Mouse (Mus musculus) liver, embryonic 14.5 days (tissue): ENCODE data around the gene Olfr784. TPM values are rescaled to one million over a fixed set of nuclear protein-coding genes. Genes with fewer than 3 reads are reported as not detected.

Experiments used
- ATAC-seq: fragments of 200-750 bp; cut with Nextera tagmentation; 2 replicates; pipeline ENCODE4 v1.8.0; 2017; ENCODE audit warnings: moderate number of reproducible peaks, mild to moderate bottlenecking, moderate library complexity; ENCODE audit not compliant: insufficient read depth
- DNase-seq, 3 experiments: peaks; one replicate each; pipeline ENCODE4 v3.0.0-alpha.2; 2012 to 2013; ENCODE audit warnings: low read depth in 3 of 3, low spot score in 3 of 3
- H3K27ac ChIP-seq: fragments of 300-500 bp; sonication (generic); 2 replicates; pipeline ENCODE4 v1.5.1; 2014; ENCODE audit warnings: moderate library complexity, mild to moderate bottlenecking, control low read depth, inconsistent platforms
- H3K27me3 ChIP-seq: fragments of 300-500 bp; sonication (generic); 2 replicates; pipeline ENCODE4 v1.6.1; 2014; ENCODE audit warnings: mild to moderate bottlenecking, low read length, moderate library complexity; ENCODE audit not compliant: control insufficient read depth, insufficient read depth
- H3K36me3 ChIP-seq: fragments of 300-500 bp; sonication (generic); replicated peaks from 2 replicates; pipeline ENCODE4 v1.6.1; 2014; ENCODE audit warnings: low read depth; ENCODE audit not compliant: control insufficient read depth, insufficient read depth
- H3K4me1 ChIP-seq, 2 experiments: fragments of 200-500 bp in 1 of 2; fragments of 300-500 bp in 1 of 2; sonication (generic) in 1 of 2; replicated peaks; 2 replicates each; pipeline ENCODE4 v1.6.1; 2012 to 2014; ENCODE audit warnings: antibody characterized with exemption in 1 of 2, inconsistent platforms in 1 of 2, low read length in 1 of 2; ENCODE audit not compliant: control insufficient read depth in 2 of 2, insufficient read depth in 2 of 2
- H3K4me2 ChIP-seq: fragments of 300-500 bp; sonication (generic); 2 replicates; pipeline ENCODE4 v1.6.1; 2014; ENCODE audit warnings: low read depth, mild to moderate bottlenecking, control low read depth, moderate library complexity
- H3K4me3 ChIP-seq, 2 experiments: fragments of 200-500 bp in 1 of 2; fragments of 300-500 bp in 1 of 2; sonication (generic) in 1 of 2; 2 replicates each; pipeline ENCODE4 v1.5.1; 2012 to 2014; ENCODE audit warnings: low read depth in 2 of 2, low read length in 2 of 2, mild to moderate bottlenecking in 2 of 2, control low read depth in 1 of 2, inconsistent platforms in 1 of 2, moderate library complexity in 1 of 2; ENCODE audit not compliant: insufficient read depth in 1 of 2
- H3K9ac ChIP-seq: fragments of 300-500 bp; sonication (generic); replicated peaks from 2 replicates; pipeline ENCODE4 v1.6.1; 2014; ENCODE audit warnings: mild to moderate bottlenecking, control low read depth, moderate library complexity
- H3K9me3 ChIP-seq: fragments of 300-500 bp; sonication (generic); 2 replicates; pipeline ENCODE4 v1.6.1; 2016; ENCODE audit warnings: low read length, mixed read lengths; ENCODE audit not compliant: control insufficient read depth
- CTCF ChIP-seq: IDR thresholded peaks from 2 replicates; pipeline ENCODE4 v1.5.1; 2016; ENCODE audit warnings: antibody characterized with exemption, low read depth, control low read depth
- EP300 ChIP-seq: IDR thresholded peaks from 2 replicates; pipeline ENCODE4 v1.6.1; 2016; ENCODE audit warnings: antibody characterized with exemption, low read depth
- WGBS: fragments of 180-500 bp; shearing (Covaris S2); extraction: QIAGEN DNeasy Blood & Tissue Kit; methylation state at CpG from one replicate; pipeline ENCODE4 v1.1.7; 2014; ENCODE audit not compliant: insufficient replicate concordance; 5-methylcytosine and 5-hydroxymethylcytosine counted together
- polyA plus RNA-seq, 2 experiments: library from polyadenylated mRNA; depleted of rRNA in 1 of 2; stranded (reverse) in 1 of 2; unstranded in 1 of 2; fragments of >200 nt; fragmentation: Nextera tagmentation in 1 of 2; extraction: Ambion mirVana in 1 of 2; gene quantifications; 2 replicates each; pipeline versions ENCODE4 v1.2.1 to v1.2.3; 2012 to 2014

Olfr784 gene
- polyA plus RNA-seq, 2 experiments, result 0.01 TPM; not detected in 1

DNA sequence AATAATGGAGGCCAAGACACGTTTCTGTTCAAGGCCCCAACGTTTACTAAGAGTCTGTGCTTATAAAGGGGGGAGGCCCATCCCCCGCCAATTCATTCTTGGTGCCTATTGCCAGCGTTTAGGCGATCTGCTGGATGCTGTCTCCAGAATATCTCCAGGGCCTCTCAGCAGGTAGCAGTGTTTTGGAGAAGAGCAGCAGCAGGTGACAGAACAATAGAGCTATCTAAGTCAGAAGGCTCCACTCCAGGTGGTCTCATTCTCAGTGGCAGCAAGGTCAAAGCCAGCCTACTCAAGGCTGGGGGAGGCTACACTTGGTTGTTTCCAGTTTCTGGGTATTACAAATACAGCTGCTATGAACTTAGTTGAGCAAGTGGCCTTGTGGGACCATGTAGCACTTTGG lies 17.0 kb downstream of the Olfr784 start:
- DNase-seq, result no peak
- H3K9me3 ChIP-seq, result no peaks in the 10 kb centered on the region
- no peak for TF ChIP-seq EP300
- no peak for TF ChIP-seq CTCF
- H3K36me3 ChIP-seq, result no peaks in the 10 kb centered on the region
- no peak for ATAC-seq
- H3K4me3 ChIP-seq, result no peak overlapping the region
- H3K27me3 ChIP-seq, result no peaks in the 10 kb centered on the region
- H3K4me1 ChIP-seq, result no peaks in the 10 kb centered on the region
- no peak overlapping the region for H3K27ac ChIP-seq
- no peak overlapping the region for H3K9ac ChIP-seq
- H3K4me2 ChIP-seq, result no peak overlapping the region
- 43% methylated on average over 5 of the region's 5 CpGs for WGBS

DNA sequence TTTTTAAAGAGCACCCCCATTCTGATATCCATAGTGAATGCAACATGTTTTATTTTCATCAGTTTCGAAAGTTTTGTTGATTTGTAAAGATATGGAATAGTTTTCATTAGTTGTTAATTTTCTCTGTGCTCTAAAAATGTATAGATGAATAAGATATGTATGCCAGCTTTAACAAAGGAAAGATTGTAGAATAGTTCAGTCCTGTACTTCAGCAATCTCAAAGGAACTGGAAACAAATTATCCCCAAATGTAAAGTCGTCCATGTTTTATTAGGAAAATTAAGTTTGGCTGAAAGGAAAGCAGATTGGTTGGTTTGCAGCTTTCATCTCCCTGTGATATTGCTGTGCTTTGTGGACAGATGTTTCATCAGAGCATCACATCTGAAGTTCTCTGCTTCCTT lies 21.2 kb downstream of the Olfr784 start, which contains the start of gene Olfr785:
TSS of gene Olfr785 (plus strand) at position 301 of the 400 bp plus-strand sequence.
- 48% methylated on average over 2 of the region's 2 CpGs for WGBS
- Histone ChIP-seq H3K4me2 (no peak within 1 kb of the TSS), H3K9me3 (no peaks in the 10 kb centered on the region), H3K9ac (no peak within 1 kb of the TSS), H3K36me3 (no peaks in the 10 kb centered on the region), H3K27me3 (no peaks in the 10 kb centered on the region), H3K4me3 (no peak within 1 kb of the TSS), H3K27ac (no peak within 1 kb of the TSS), H3K4me1 (no peaks in the 10 kb centered on the region)
- no peak for TF ChIP-seq CTCF
- TF ChIP-seq EP300, result no peak
- DNase-seq, result no peak
- no peak for ATAC-seq

DNA sequence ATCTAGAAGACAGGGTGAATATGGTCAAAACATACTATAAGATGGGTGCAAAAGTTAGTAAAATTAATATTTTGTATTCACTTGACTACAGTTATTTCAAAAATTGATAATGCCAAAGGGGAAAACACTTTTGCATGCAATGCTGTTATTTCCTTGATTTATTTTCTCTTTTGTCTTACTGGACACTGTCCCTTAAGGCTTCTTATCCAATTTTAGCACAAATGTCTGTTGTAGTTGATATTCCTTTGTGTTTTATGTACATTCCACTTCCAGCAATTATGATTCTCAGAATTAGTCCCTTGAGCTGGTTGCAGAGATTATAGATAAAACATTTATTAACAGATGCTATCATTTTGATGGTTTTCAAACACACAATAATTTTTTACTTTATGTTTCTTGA lies 43.1 kb downstream of the Olfr784 start, which contains the start of gene Olfr786:
TSS of gene Olfr786 (plus strand) at position 301 of the 400 bp plus-strand sequence.
- Histone ChIP-seq H3K27ac (no peak within 1 kb of the TSS), H3K4me3 (no peak within 1 kb of the TSS), H3K4me2 (no peak within 1 kb of the TSS), H3K9me3 (no peaks in the 10 kb centered on the region), H3K4me1 (no peaks in the 10 kb centered on the region), H3K9ac (no peak within 1 kb of the TSS), H3K36me3 (no peaks in the 10 kb centered on the region), H3K27me3 (no peaks in the 10 kb centered on the region)
- no peak for ATAC-seq
- TF ChIP-seq CTCF (no peak), EP300 (no peak)
- no peak for DNase-seq

Other genes starting within 250 kb of the Olfr784 start
- gene Olfr770, start 245.1 kb upstream of the Olfr784 start, polyA plus RNA-seq (2012; rRNA removed), result not detected in 2 replicates
- not detected in 2 replicates for gene Olfr770, start 245.1 kb upstream of the Olfr784 start, polyA plus RNA-seq (2014; fragmentation: Nextera tagmentation; extraction: Ambion mirVana)
- gene Olfr771, start 219.3 kb upstream of the Olfr784 start, polyA plus RNA-seq (2012; rRNA removed), result not detected in 2 replicates
- gene Olfr771, start 219.3 kb upstream of the Olfr784 start, polyA plus RNA-seq (2014; fragmentation: Nextera tagmentation; extraction: Ambion mirVana), result not detected in 2 replicates
- gene Olfr772, start 206.2 kb upstream of the Olfr784 start, polyA plus RNA-seq (2012; rRNA removed), result not detected in 2 replicates
- not detected in 2 replicates for gene Olfr772, start 206.2 kb upstream of the Olfr784 start, polyA plus RNA-seq (2014; fragmentation: Nextera tagmentation; extraction: Ambion mirVana)
- not detected in 2 replicates for gene Olfr773, start 196.7 kb upstream of the Olfr784 start, polyA plus RNA-seq (2012; rRNA removed)
- not detected in 2 replicates for gene Olfr773, start 196.7 kb upstream of the Olfr784 start, polyA plus RNA-seq (2014; fragmentation: Nextera tagmentation; extraction: Ambion mirVana)
- gene Olfr774, start 147.9 kb upstream of the Olfr784 start, polyA plus RNA-seq (2012; rRNA removed), result not detected in 2 replicates
- gene Olfr774, start 147.9 kb upstream of the Olfr784 start, polyA plus RNA-seq (2014; fragmentation: Nextera tagmentation; extraction: Ambion mirVana), result not detected in 2 replicates
- not detected in 2 replicates for gene Olfr775, start 135.7 kb upstream of the Olfr784 start, polyA plus RNA-seq (2012; rRNA removed)
- gene Olfr775, start 135.7 kb upstream of the Olfr784 start, polyA plus RNA-seq (2014; fragmentation: Nextera tagmentation; extraction: Ambion mirVana), result not detected in 2 replicates
- not detected in 2 replicates for gene Olfr776, start 125.0 kb upstream of the Olfr784 start, polyA plus RNA-seq (2012; rRNA removed)
- gene Olfr776, start 125.0 kb upstream of the Olfr784 start, polyA plus RNA-seq (2014; fragmentation: Nextera tagmentation; extraction: Ambion mirVana), result not detected in 2 replicates
- not detected in 2 replicates for gene Olfr777, start 112.6 kb upstream of the Olfr784 start, polyA plus RNA-seq (2012; rRNA removed)
- not detected in 2 replicates for gene Olfr777, start 112.6 kb upstream of the Olfr784 start, polyA plus RNA-seq (2014; fragmentation: Nextera tagmentation; extraction: Ambion mirVana)
- gene Olfr780, start 66.0 kb upstream of the Olfr784 start, polyA plus RNA-seq (2012; rRNA removed), result not detected in 2 replicates
- not detected in 2 replicates for gene Olfr780, start 66.0 kb upstream of the Olfr784 start, polyA plus RNA-seq (2014; fragmentation: Nextera tagmentation; extraction: Ambion mirVana)
- gene Olfr781, start 55.2 kb upstream of the Olfr784 start, polyA plus RNA-seq (2012; rRNA removed), result not detected in 2 replicates
- gene Olfr781, start 55.2 kb upstream of the Olfr784 start, polyA plus RNA-seq (2014; fragmentation: Nextera tagmentation; extraction: Ambion mirVana), result not detected in 2 replicates
- not detected in 2 replicates for gene Olfr782, start 35.2 kb upstream of the Olfr784 start, polyA plus RNA-seq (2012; rRNA removed)
- gene Olfr782, start 35.2 kb upstream of the Olfr784 start, polyA plus RNA-seq (2014; fragmentation: Nextera tagmentation; extraction: Ambion mirVana), result not detected in 2 replicates
- gene Olfr785, start 21.3 kb downstream of the Olfr784 start, polyA plus RNA-seq (2012; rRNA removed), result not detected in 2 replicates
- not detected in 2 replicates for gene Olfr785, start 21.3 kb downstream of the Olfr784 start, polyA plus RNA-seq (2014; fragmentation: Nextera tagmentation; extraction: Ambion mirVana)
- gene Olfr786, start 43.2 kb downstream of the Olfr784 start, polyA plus RNA-seq (2012; rRNA removed), result not detected in 2 replicates
- gene Olfr786, start 43.2 kb downstream of the Olfr784 start, polyA plus RNA-seq (2014; fragmentation: Nextera tagmentation; extraction: Ambion mirVana), result not detected in 2 replicates
- gene Olfr787, start 77.8 kb downstream of the Olfr784 start, polyA plus RNA-seq (2012; rRNA removed), result not detected in 2 replicates
- not detected in 2 replicates for gene Olfr787, start 77.8 kb downstream of the Olfr784 start, polyA plus RNA-seq (2014; fragmentation: Nextera tagmentation; extraction: Ambion mirVana)
- gene Olfr788, start 86.9 kb downstream of the Olfr784 start, polyA plus RNA-seq (2012; rRNA removed), result not detected in 2 replicates
- gene Olfr788, start 86.9 kb downstream of the Olfr784 start, polyA plus RNA-seq (2014; fragmentation: Nextera tagmentation; extraction: Ambion mirVana), result not detected in 2 replicates
- gene Olfr789, start 100.7 kb downstream of the Olfr784 start, polyA plus RNA-seq (2012; rRNA removed), result not detected in 2 replicates
- not detected in 2 replicates for gene Olfr789, start 100.7 kb downstream of the Olfr784 start, polyA plus RNA-seq (2014; fragmentation: Nextera tagmentation; extraction: Ambion mirVana)
- gene Olfr790, start 114.4 kb downstream of the Olfr784 start, polyA plus RNA-seq (2012; rRNA removed), result not detected in 2 replicates
- gene Olfr790, start 114.4 kb downstream of the Olfr784 start, polyA plus RNA-seq (2014; fragmentation: Nextera tagmentation; extraction: Ambion mirVana), result not detected in 2 replicates
- not detected in 2 replicates for gene Olfr791, start 137.7 kb downstream of the Olfr784 start, polyA plus RNA-seq (2012; rRNA removed)
- not detected in 2 replicates for gene Olfr791, start 137.7 kb downstream of the Olfr784 start, polyA plus RNA-seq (2014; fragmentation: Nextera tagmentation; extraction: Ambion mirVana)
- gene Olfr792, start 155.1 kb downstream of the Olfr784 start, polyA plus RNA-seq (2012; rRNA removed), result not detected in 2 replicates
- not detected in 2 replicates for gene Olfr792, start 155.1 kb downstream of the Olfr784 start, polyA plus RNA-seq (2014; fragmentation: Nextera tagmentation; extraction: Ambion mirVana)
- gene Olfr794, start 183.6 kb downstream of the Olfr784 start, polyA plus RNA-seq (2012; rRNA removed), result not detected in 2 replicates
- gene Olfr794, start 183.6 kb downstream of the Olfr784 start, polyA plus RNA-seq (2014; fragmentation: Nextera tagmentation; extraction: Ambion mirVana), result not detected in 2 replicates
- gene Olfr796, start 228.5 kb downstream of the Olfr784 start, polyA plus RNA-seq (2012; rRNA removed), result not detected in 2 replicates
- gene Olfr796, start 228.5 kb downstream of the Olfr784 start, polyA plus RNA-seq (2014; fragmentation: Nextera tagmentation; extraction: Ambion mirVana), result not detected in 2 replicates
- gene Olfr798, start 243.9 kb downstream of the Olfr784 start, polyA plus RNA-seq (2012; rRNA removed), result not detected in 2 replicates
- gene Olfr798, start 243.9 kb downstream of the Olfr784 start, polyA plus RNA-seq (2014; fragmentation: Nextera tagmentation; extraction: Ambion mirVana), result not detected in 2 replicates